Mouse (Mus musculus): Measurements from ENCODE around the gene Klhl18. TPM values are rescaled to one million over a fixed set of nuclear protein-coding genes. Genes with fewer than 3 reads are reported as not detected.
"Not testable (repeated sequence)": the region's sequence is repeated elsewhere in the genome, so short reads cannot be mapped to it uniquely, and the experiment has no call there.

Gene Klhl18
- total RNA-seq, 2 experiments from 2014 or later: 13.3 to 13.4 TPM

- DNase-seq; intact Hi-C loops (cut with DNase I): not testable (repeated sequence)
Observed at GRCm38 (mm10) chr9:110377655-110378054, 98.8 kb downstream of the Klhl18 start.

Other genes starting within 250 kb of the Klhl18 start
- under 1 TPM; 0.32 to 0.41 TPM for gene Cspg5, start 232.9 kb downstream of the Klhl18 start, total RNA-seq (2021)
- 1 to 10 TPM; 2.4 to 3.8 TPM for gene Elp6, start 171.5 kb downstream of the Klhl18 start, total RNA-seq (2021)
- gene Scap, start 143.4 kb downstream of the Klhl18 start, total RNA-seq (2021): 10 to 100 TPM; 26.4 to 27.6 TPM
- gene Ptpn23, start 68.5 kb downstream of the Klhl18 start, total RNA-seq (2021): 10 to 100 TPM; 15.4 to 17.6 TPM
- gene Ngp, start 56.9 kb downstream of the Klhl18 start, total RNA-seq (2021): 1 to 10 TPM in 1 of 2 experiments, under 1 TPM in 1; 0.69 to 1.5 TPM
- under 1 TPM; 0.24 to 0.31 TPM for gene Kif9, start 264 bp upstream of the Klhl18 start, total RNA-seq (2021)
- 10 to 100 TPM; 51.3 to 54.2 TPM for gene Setd2, start 55.9 kb upstream of the Klhl18 start, total RNA-seq (2021)
- gene Nradd, start 147.8 kb upstream of the Klhl18 start, total RNA-seq (2021): 1 to 10 TPM; 1.1 to 1.2 TPM
- 10 to 100 TPM; 10.4 to 12.0 TPM for gene Nbeal2, start 177.5 kb upstream of the Klhl18 start, total RNA-seq (2021)
- 10 to 100 TPM; 65.4 to 68.1 TPM for gene Ccdc12, start 179.8 kb upstream of the Klhl18 start, total RNA-seq (2021)